Mouse (Mus musculus): ENCODE results near the gene Cops7b.

- TF ChIP-seq POLR2A (IDR thresholded peaks at IDR 0.05; ENCODE audit: control insufficient read depth, extremely low read depth, insufficient read depth, low read length, poor library complexity): no peak
- no peak for TF ChIP-seq CTCF (IDR thresholded peaks at IDR 0.05; ENCODE audit: borderline replicate concordance, control insufficient read depth, extremely low read depth, insufficient read depth, low read length, poor library complexity)
Measured at GRCm38 (mm10) chr1:86562663-86563062, 20.0 kb upstream of the Cops7b start.
